Mouse (Mus musculus): ENCODE results near the gene 1110032A03Rik. TPM values are rescaled to one million over a fixed set of nuclear protein-coding genes. Genes with fewer than 3 reads are reported as not detected.

1110032A03Rik gene
- total RNA-seq, 1 experiment from 2014 or later, result 22.5 TPM

GRCm38 (mm10) chr9:50722451-50722911, 52.8 kb downstream of the 1110032A03Rik start:
- ATAC-seq (replicated peaks in 1 of 2; ENCODE audit: insufficient read depth in 1 of 2, low FRiP score in 2 of 2, low TSS enrichment in 1 of 2, low read depth in 1 of 2, poor library complexity in 2 of 2, severe bottlenecking in 2 of 2), result no peak

GRCm38 (mm10) chr9:50721061-50721460, 54.3 kb downstream of the 1110032A03Rik start:
- ATAC-seq (replicated peaks in 1 of 2; ENCODE audit: insufficient read depth in 1 of 2, low FRiP score in 2 of 2, low TSS enrichment in 1 of 2, low read depth in 1 of 2, poor library complexity in 2 of 2, severe bottlenecking in 2 of 2), result no peak

- no peak for ATAC-seq (replicated peaks in 1 of 2; ENCODE audit: insufficient read depth in 1 of 2, low FRiP score in 2 of 2, low TSS enrichment in 1 of 2, low read depth in 1 of 2, poor library complexity in 2 of 2, severe bottlenecking in 2 of 2)
Measured at GRCm38 (mm10) chr9:50718878-50719277, 56.4 kb downstream of the 1110032A03Rik start.

GRCm38 (mm10) chr9:50714188-50714587, 61.1 kb downstream of the 1110032A03Rik start:
- no peak for ATAC-seq (replicated peaks in 1 of 2; ENCODE audit: insufficient read depth in 1 of 2, low FRiP score in 2 of 2, low TSS enrichment in 1 of 2, low read depth in 1 of 2, poor library complexity in 2 of 2, severe bottlenecking in 2 of 2)

Other genes starting within 250 kb of the 1110032A03Rik start
- gene Pts, start 246.8 kb downstream of the 1110032A03Rik start, total RNA-seq (2017), result 91.9 and 128 TPM in 2 replicates
- gene Il18, start 220.7 kb downstream of the 1110032A03Rik start, total RNA-seq (2017), result 29.5 and 36.7 TPM in 2 replicates
- gene Bco2, start 220.3 kb downstream of the 1110032A03Rik start, total RNA-seq (2017), result 3.8 and 4.4 TPM in 2 replicates
- not detected in 2 replicates for gene Tex12, start 214.2 kb downstream of the 1110032A03Rik start, total RNA-seq (2017)
- 142 and 154 TPM in 2 replicates for gene Sdhd, start 171.7 kb downstream of the 1110032A03Rik start, total RNA-seq (2017)
- gene Timm8b, start 171.6 kb downstream of the 1110032A03Rik start, total RNA-seq (2017), result 123 and 162 TPM in 2 replicates
- gene Pih1d2, start 158.2 kb downstream of the 1110032A03Rik start, total RNA-seq (2017), result 0.56 and 4.6 TPM in 2 replicates
- 43.5 and 73.0 TPM in 2 replicates for gene Nkapd1, start 158.1 kb downstream of the 1110032A03Rik start, total RNA-seq (2017)
- gene Dlat, start 115.7 kb downstream of the 1110032A03Rik start, total RNA-seq (2017), result 30.7 and 33.5 TPM in 2 replicates
- 0.99 and 2.3 TPM in 2 replicates for gene Dixdc1, start 36.0 kb downstream of the 1110032A03Rik start, total RNA-seq (2017)
- not detected in 2 replicates for gene 2310030G06Rik, start 29.0 kb downstream of the 1110032A03Rik start, total RNA-seq (2017)
- gene Cryab, start 24.2 kb downstream of the 1110032A03Rik start, total RNA-seq (2017), result 0.84 TPM in 1 of 2 replicates, not detected in the other
- not detected in 2 replicates for gene Hspb2, start 23.2 kb downstream of the 1110032A03Rik start, total RNA-seq (2017)
- 8.8 and 8.9 TPM in 2 replicates for gene Fdxacb1, start 7.3 kb downstream of the 1110032A03Rik start, total RNA-seq (2017)
- 18.0 and 18.2 TPM in 2 replicates for gene Alg9, start 501 bp downstream of the 1110032A03Rik start, total RNA-seq (2017)
- gene Ppp2r1b, start 69.8 kb upstream of the 1110032A03Rik start, total RNA-seq (2017), result 38.7 and 40.3 TPM in 2 replicates
- 17.9 and 20.9 TPM in 2 replicates for gene Sik2, start 233.6 kb upstream of the 1110032A03Rik start, total RNA-seq (2017)

All from hematopoietic stem cell, adult 5-6 weeks (primary cell).